27 mouse cellular contexts compared by ENCODE assay signal in the genomic region with DNA sequence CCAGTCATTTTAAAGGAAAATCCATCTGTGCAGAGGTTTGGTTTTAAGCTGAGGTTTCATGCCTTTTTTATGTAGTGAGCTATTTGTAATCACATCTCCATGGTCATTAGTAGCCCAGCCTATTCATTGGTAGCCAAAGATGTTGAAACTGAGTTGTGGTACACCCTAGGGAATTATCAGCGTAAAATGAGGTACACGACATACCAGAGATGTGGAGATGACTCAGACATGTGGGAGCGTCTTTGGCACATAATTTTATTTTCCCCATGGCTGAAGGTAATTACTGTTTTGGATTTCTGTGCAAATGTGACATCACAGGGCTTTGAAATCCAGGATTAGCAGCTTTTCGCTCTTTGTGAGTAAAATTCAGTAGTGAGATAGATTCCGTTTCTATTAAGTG. TPM values are rescaled to one million over a fixed set of nuclear protein-coding genes. Genes with fewer than 3 reads are reported as not detected.
DNase-seq lines count a peak whose midpoint lies in the region; TF ChIP-seq lines count a peak whose summit lies in the region.
"Had no signal": no experiment of that assay in that cellular context is flagged by ENCODE, and none has a peak within 500 bp of the region (broad histone marks: within the 10 kb centered on the region; RNA-seq: fewer than 3 reads in every experiment).

No protein-coding gene starts in this region.

- WGBS in thymus, adult 2 months = 98% methylated on average over 5 of the region's 5 CpGs

- no peak for TF ChIP-seq POLR2A in thymus, adult 2 months (IDR thresholded peaks at IDR 0.05; ENCODE audit: control insufficient read depth, extremely low read depth, insufficient read depth, low read length, poor library complexity)

- intact Hi-C loops in heart, postnatal 25 days (cut with DNase I) = no loop called here

- TF ChIP-seq CTCF in C2C12 (IDR thresholded peaks at IDR 0.05; ENCODE audit: control insufficient read depth, insufficient read depth, insufficient read length) = no peak
- TF ChIP-seq CTCF in thymus, adult 2 months (IDR thresholded peaks at IDR 0.05; ENCODE audit: borderline replicate concordance, control insufficient read depth, extremely low read depth, insufficient read depth, low read length, poor library complexity) = no peak

- no peak overlapping the region for H3K27ac ChIP-seq in thymus, adult 2 months (ENCODE audit: control insufficient read depth, insufficient read depth, low read length)
- H3K27ac ChIP-seq: forebrain, embryonic 10.5 days; forebrain, embryonic 15.5 days; heart, embryonic 10.5 days; heart, embryonic 15.5 days; hindbrain, embryonic 13.5 days; left cerebral cortex, adult 2 months; liver, embryonic 12.5 days; midbrain, embryonic 13.5 days; stomach, embryonic 15.5 days had no signal

- H3K79me2 ChIP-seq in C2C12 (ENCODE audit: control insufficient read depth, insufficient read depth) = no peaks in the 10 kb centered on the region

- DNase-seq in heart, adult 18-20 months = peak; percentile 17 to 43
- no peak for DNase-seq in heart, postnatal 25 days (ENCODE audit: low spot score)
- DNase-seq in brain, adult 2 months (ENCODE audit: low read depth, low spot score) = peak; percentile 22
- DNase-seq in skeletal muscle tissue, adult 2 months (ENCODE audit: low read depth, low spot score) = peak; percentile 82
- DNase-seq in thymus, adult 2 months = no peak
- no peak for DNase-seq in spleen, adult 18-20 months
- DNase-seq: adrenal gland, postnatal 36 days; cerebellum, adult 2 months; cerebellum, postnatal 14 days; heart, postnatal 4 days; kidney, adult 9 months; kidney, postnatal 25 days; left cerebral cortex, postnatal 4 days; liver, postnatal 0 days; lung, postnatal 36 days; thymus, postnatal 14 days had no signal

- H3K4me3 ChIP-seq in C2C12 (ENCODE audit: insufficient read depth, poor library complexity, severe bottlenecking) = no peak overlapping the region
- H3K4me3 ChIP-seq in thymus, adult 2 months (ENCODE audit: control insufficient read depth, insufficient read depth, low read length) = no peak overlapping the region
- H3K4me3 ChIP-seq: forebrain, embryonic 10.5 days; forebrain, embryonic 15.5 days; heart, embryonic 10.5 days; heart, embryonic 15.5 days; hindbrain, embryonic 13.5 days; left cerebral cortex, adult 2 months; liver, embryonic 12.5 days; midbrain, embryonic 13.5 days; stomach, embryonic 15.5 days had no signal

- H3K79me3 ChIP-seq in C2C12 (ENCODE audit: low read depth) = no peaks in the 10 kb centered on the region

- H3K27me3 ChIP-seq in C2C12 (ENCODE audit: control insufficient read depth, insufficient read depth, insufficient read length) = no peaks in the 10 kb centered on the region
- H3K27me3 ChIP-seq in thymus, adult 2 months (ENCODE audit: control insufficient read depth, insufficient read depth, low read length) = no peaks in the 10 kb centered on the region
- H3K27me3 ChIP-seq: forebrain, embryonic 15.5 days; heart, embryonic 15.5 days; hindbrain, embryonic 13.5 days; liver, embryonic 12.5 days; midbrain, embryonic 13.5 days; stomach, embryonic 15.5 days had no signal

- no peaks in the 10 kb centered on the region for H3K4me1 ChIP-seq in thymus, adult 2 months (replicated peaks; ENCODE audit: control insufficient read depth, insufficient read depth, low read length)
- H3K4me1 ChIP-seq: forebrain, embryonic 10.5 days; forebrain, embryonic 15.5 days; heart, embryonic 10.5 days; heart, embryonic 15.5 days; hindbrain, embryonic 13.5 days; midbrain, embryonic 13.5 days; stomach, embryonic 15.5 days had no signal

- H3ac ChIP-seq in C2C12 (ENCODE audit: control insufficient read depth, insufficient read length, low read depth) = no peak overlapping the region

- peaks cover 89% of the 10 kb centered on the region for H3K36me3 ChIP-seq in C2C12 (ENCODE audit: control insufficient read depth, insufficient read depth)
- no peaks in the 10 kb centered on the region for H3K36me3 ChIP-seq in thymus, adult 2 months (ENCODE audit: control insufficient read depth, insufficient read depth, low read length)
- H3K36me3 ChIP-seq: forebrain, embryonic 10.5 days; forebrain, embryonic 15.5 days; G1E; hindbrain, embryonic 13.5 days; midbrain, embryonic 13.5 days; stomach, embryonic 15.5 days had no signal

TF ChIP-seq in C2C12, 6 proteins besides CTCF, POLR2A, EP300 and RAD21:
- TF ChIP-seq USF1 (IDR thresholded peaks at IDR 0.05; ENCODE audit: low read depth) = no peak
- peak; percentile 82 for TF ChIP-seq CEBPB (IDR thresholded peaks at IDR 0.05; ENCODE audit: low read depth)
- no peak for TF ChIP-seq MYOD1 (IDR thresholded peaks at IDR 0.05; ENCODE audit: control insufficient read depth, insufficient read length, low read depth)
- TF ChIP-seq MAX (IDR thresholded peaks at IDR 0.05) = no peak
- no peak for TF ChIP-seq FOSL1 (IDR thresholded peaks at IDR 0.05; ENCODE audit: insufficient read depth, low read length, poor library complexity, severe bottlenecking)
- TF ChIP-seq MYOG (IDR thresholded peaks at IDR 0.05; ENCODE audit: control insufficient read depth, extremely low read depth, insufficient read length) = no peak

RNA-seq across cellular contexts. Expression of a gene that starts 41.2 kb away (rescaled TPM):
- total RNA-seq in heart, adult 18-20 months (2021) = 10 to 100 TPM; 26.0 to 29.5 TPM
- total RNA-seq in heart, postnatal 25 days (2021) = 10 to 100 TPM; 27.4 to 29.1 TPM
- 169 TPM for polyA plus RNA-seq in C2C12 (2012; fragmentation: generic; extraction: Trizol)
- polyA plus RNA-seq in thymus, adult 2 months (2012; rRNA removed) = 6.3 and 6.7 TPM in 2 replicates
- polyA plus RNA-seq: G1E had no signal

Comparison
In these comparisons a context has a peak if more than half of its experiments do, and no peak if none do; other contexts are left out.
1. DNase-seq: peak in heart, adult 18-20 months (2 of 2), brain, adult 2 months (single experiment) and skeletal muscle tissue, adult 2 months (single experiment); none in heart, postnatal 25 days (single experiment), thymus, adult 2 months (single experiment) and spleen, adult 18-20 months (0 of 2).